Mouse (Mus musculus) heart, postnatal 0 days (tissue): ENCODE data around the gene Spaar.

Experiments
- CTCF ChIP-seq: IDR thresholded peaks from 2 replicates; pipeline ENCODE4 v1.5.1; 2016; ENCODE audit warnings: antibody characterized with exemption, control low read depth, low read depth
- EP300 ChIP-seq: IDR thresholded peaks from 2 replicates; pipeline ENCODE4 v1.6.1; 2016; ENCODE audit warnings: antibody characterized with exemption, low read depth

GRCm38 (mm10) chr4:43761336-43761735, 31.5 kb downstream of the Spaar start:
- TF ChIP-seq EP300 (no peak), CTCF (no peak)
